Mouse (Mus musculus): Measurements from ENCODE around the gene Taok2.

DNA sequence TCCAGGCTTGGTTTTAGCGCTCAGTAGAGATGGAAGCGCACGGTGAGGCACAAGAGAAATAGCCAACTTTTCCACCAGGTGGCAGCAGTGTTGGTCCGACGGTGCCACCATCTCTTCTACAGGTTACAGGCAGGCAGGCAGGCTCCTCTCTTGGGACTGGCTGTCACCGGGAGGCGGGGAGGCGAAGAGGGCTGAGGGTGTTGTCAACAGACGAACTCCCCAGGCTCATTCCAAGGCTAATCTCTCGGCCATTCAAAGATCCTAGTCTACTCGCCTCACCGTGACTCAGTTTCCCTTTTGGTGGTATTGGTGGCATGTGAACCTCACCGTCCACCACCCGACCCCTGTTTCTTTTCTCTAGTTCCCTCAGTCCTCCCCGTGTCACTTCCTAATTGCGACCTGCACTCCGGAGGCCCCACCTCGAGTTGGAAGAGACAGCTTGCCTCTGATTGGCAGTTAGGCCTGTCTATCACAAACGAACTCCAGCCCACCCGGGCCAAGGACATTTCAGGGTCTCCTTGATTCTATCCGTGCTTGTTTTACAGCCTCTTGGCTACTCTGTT is 52.4 kb downstream of the Taok2 start:
- TF ChIP-seq POLR2A (IDR thresholded peaks at IDR 0.05; ENCODE audit: insufficient read depth, low read depth, low read length) (no peak), CTCF (IDR thresholded peaks at IDR 0.05) (peak; percentile 92)
